Mouse (Mus musculus) CD4-positive, CD25-positive, alpha-beta regulatory T cell, adult 4 months (primary cell): ENCODE data around the gene Ppp6r1. TPM values are rescaled to one million over a fixed set of nuclear protein-coding genes. Genes with fewer than 3 reads are reported as not detected.

Source experiments
- ATAC-seq: one replicate; pipeline ENCODE4 v1.8.0; 2017
- polyA plus RNA-seq, 2 experiments: library from polyadenylated mRNA; unstranded; fragments of 100-300 nt; shearing (Covaris generic); gene quantifications; one replicate each; pipeline ENCODE4 v1.2.1; 2017

Ppp6r1 gene
- polyA plus RNA-seq, 2 experiments from 2014 or later = 6.7 to 9.1 TPM

DNA sequence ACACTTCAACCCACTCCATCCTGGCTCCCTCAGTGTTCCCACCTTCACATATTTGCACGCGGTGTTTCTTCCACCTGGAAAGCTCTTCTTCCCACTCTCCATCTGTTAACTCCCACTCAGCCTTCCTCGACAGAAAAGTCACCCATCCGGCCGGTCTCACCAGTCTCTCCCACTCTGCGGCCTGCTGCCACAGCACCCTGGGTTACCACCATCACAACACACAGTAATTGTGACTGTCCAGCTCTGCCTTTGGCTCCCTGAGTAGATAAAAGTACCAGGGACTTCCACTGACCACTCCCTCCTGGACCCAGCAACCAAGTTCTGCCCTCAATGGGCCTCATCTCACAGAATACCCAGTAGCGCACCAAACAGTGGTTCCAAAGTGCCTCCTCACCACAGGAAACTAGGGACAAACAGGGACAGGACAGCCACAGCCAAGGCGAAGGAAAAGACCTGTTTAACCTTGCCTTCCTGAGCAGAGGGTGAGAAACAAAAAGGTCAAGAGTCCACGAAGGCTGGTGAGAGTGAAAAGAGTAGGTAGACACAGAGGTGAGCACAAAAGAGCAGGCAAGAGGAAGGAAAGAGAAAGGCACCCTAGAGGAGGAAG lies 1.2 kb downstream of the Ppp6r1 start:
- ATAC-seq = no peak

DNA sequence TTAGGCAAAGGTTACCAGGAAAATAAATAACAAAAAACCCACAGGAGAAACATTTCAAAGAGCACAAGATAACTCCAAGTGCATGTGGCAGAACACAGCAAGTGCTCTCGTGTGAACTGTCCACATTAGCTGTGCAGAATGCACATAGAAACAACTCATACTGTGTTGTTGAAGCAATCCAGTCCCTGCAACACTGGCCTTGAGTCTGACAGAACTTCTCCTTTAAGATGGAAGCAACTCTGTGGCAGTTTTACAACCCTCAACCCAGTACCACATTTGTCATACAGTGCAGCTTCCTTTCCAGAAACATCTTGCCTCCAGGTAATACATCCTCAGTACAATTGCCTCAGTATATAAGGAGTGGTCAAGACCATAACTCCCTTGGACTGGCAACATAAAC lies 2.0 kb downstream of the Ppp6r1 start:
- no peak for ATAC-seq

DNA sequence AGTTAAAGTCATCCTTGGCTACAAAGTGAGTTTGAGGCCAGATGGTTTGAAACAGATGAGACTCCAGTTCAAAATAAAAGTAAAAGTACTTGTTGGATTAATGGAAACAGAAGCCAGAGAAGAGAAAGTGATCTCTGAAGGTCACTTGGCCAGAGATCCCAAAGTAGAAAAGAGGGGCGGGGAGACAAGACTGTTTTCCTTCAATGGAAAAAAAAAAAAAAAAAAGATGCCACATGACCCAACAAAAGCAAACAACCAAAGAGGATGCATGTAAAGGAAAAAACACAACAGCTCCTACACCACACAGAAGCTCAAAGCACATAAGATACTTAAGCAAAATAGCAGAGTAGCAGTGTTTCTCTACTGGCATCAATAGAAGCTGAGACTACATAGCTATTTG lies 2.9 kb downstream of the Ppp6r1 start:
- ATAC-seq = no peak

DNA sequence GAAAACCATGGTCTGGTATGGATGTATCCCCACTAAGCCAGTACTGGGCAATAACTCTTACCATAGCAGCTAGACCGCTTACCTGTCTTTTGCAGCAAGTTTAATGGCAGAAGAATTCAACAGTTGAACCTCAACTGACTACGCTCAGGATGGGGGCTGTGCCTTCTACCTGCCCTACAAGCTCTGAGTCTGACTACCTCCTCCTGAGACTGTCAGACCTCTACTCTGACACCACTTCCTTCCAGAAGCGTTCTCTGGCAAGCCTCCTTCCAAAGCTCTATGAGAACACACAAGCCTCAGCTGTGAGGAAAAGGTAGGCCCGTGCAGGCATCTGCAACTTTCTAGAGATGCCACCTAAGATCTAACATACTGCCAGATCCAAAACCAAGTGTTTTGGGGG lies 3.4 kb downstream of the Ppp6r1 start:
- ATAC-seq = peak; percentile 18

DNA sequence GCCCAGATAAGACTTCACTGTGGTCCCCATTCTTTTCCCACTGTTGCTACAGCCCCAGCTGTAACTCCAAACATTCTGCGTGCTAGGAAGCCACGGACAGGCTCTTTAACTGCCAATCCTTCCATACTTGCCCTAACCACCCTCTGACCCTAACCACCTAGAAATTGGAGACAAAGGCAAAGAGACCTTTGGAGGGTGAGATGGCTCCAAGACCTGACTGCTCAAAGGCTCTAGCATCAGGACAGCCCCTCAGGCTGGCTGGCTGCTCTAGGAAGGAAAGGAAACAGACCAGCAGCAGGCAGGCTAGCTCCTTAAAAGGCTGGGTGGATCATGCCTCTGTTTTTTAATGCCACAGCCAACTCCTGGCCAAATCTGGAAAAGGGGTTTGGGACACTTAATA lies 4.6 kb downstream of the Ppp6r1 start:
- no peak for ATAC-seq

DNA sequence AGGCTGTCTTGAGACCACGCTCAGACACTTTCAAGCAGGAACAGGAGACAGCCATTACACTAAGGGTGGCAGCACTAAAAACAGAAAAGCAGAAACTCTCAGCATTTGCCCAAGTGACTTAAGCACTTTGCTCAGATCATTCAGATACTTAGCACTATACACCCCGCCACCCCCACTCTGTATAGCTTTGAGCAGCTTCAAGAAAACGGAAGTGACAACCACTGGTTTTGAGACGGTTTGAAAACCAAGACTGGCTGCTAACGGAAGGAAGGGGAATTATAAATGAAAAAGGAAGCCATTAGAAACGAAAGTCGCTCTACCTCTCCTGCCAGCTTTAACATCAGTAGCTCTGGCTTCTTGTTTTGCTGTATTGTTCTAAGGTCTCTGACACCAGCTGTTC lies 5.0 kb downstream of the Ppp6r1 start:
- peak; percentile 74 for ATAC-seq

DNA sequence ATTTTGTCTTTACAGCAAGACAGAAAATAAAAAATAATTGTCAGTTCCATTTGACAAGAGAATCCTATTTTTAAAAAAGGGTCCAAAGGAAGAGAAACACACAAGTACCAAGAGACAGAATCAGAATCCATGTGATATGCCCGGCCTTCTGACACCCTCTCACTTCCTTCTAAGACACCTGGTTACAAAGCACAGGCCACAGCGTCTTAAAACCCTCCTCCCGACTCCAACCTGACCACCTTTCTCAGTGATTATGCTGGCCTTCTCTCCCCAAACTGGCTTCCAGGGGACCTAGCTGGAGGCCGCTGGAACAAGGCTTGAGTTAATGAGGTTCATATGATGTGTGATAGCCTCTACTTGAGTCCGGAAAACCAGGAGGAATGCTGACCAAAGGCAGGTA lies 5.5 kb downstream of the Ppp6r1 start:
- no peak for ATAC-seq

- ATAC-seq = no peak
Observed at GRCm38 (mm10) chr7:4652726-4653125, 6.1 kb downstream of the Ppp6r1 start.

DNA sequence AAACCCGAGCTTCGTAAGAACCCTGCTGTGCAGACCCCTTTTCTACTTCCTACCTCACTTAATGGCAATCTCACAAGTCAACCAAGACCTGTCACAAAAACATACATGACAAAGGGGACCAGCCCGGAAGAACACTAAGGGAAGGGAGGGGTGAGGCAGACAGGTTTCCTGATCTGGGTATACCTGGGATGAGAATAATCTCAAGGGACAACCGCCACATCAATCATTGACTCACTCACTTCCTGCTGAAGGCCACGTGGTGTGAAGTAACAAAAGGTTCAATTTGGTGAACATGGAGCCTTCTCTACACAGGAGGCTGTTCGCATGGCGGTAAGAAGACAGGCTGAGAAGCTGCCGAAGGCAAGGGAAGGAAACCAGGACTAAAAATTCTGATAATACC lies 7.2 kb downstream of the Ppp6r1 start:
- peak; percentile 65 for ATAC-seq

GRCm38 (mm10) chr7:4647992-4648391 lies 10.8 kb downstream of the Ppp6r1 start:
- no peak for ATAC-seq

DNA sequence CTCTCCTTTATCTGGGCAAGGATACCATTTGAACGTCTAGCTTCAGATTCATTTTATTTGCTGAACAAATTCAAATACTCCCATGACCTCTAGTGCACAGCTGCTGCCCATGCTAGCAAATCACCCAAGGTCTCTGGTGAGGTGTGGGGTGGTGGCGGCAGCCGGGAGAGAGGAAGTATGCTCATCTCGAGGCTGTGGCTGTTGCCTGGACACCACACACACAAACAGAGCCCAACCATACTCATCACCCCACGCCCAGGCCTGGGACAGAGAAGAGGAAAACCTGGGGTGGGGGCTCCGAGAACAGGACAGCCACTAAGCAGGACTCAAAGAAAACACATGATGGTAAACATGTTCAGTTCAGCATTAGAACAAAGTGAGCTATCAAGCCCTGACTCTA lies 11.5 kb downstream of the Ppp6r1 start:
- peak; percentile 51 for ATAC-seq

DNA sequence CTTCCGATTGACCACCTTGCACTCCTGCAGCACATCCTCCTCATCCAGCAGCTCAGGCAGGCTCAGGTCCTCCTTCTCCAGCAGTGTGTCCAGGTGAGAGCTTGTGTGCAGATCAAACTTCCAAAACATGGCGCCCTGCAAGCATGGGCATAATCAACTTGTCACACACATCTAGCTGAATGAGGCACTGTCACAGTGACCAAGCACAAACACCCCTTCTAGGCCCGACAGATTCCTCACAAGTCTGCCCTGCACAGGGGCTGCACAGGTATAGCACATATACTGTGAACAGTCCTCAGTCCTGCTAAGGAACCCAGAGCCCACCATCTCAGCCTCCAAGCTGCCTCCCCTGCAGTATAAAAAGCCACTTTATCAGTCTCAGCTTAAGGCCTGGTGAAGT lies 12.0 kb downstream of the Ppp6r1 start:
- ATAC-seq = no peak

DNA sequence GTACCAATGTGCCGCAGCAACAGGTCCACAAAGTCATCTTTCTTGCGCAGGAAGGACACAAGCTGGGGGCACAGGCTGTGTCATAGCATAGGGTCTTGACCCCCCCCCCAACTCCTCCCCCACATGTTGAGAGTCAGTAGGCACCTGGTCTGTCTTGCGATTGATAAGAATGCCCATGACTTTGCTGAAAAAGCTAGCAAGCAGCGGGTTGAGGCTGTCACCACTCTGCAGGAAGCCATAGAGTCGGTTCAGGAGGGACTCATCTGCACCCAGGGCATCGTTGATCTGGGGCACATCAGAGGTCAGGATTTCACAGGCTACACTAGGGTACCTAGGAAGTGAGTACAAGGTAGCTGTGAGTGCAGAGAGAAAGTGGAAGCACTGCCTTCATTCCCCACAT lies 15.6 kb downstream of the Ppp6r1 start:
- no peak for ATAC-seq

DNA sequence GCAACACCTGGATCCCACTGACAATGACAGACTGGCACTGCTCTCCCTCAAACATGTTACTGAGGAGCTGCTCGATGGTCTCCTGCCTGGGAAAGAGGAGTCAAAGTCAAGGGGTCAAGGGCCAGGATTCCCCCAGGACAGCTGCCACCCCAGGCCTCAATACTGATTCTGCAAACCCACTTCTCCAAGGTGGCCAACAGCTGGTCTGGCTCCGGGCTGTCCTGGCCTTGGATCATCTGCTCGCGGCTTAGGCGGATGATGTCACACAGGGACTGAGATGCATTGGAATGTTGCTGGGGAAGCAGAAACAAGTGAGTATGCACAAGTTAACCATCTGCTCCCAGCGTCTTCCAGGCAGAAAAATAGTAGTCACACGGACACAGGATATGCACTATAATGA lies 16.9 kb downstream of the Ppp6r1 start:
- no peak for ATAC-seq

- ATAC-seq = no peak
Observed at GRCm38 (mm10) chr7:4641155-4641554, 17.7 kb downstream of the Ppp6r1 start.

GRCm38 (mm10) chr7:4636179-4636578 lies 22.6 kb downstream of the Ppp6r1 start:
- peak; percentile 39 for ATAC-seq

- ATAC-seq = no peak
Observed at GRCm38 (mm10) chr7:4631031-4631430, 27.8 kb downstream of the Ppp6r1 start, which contains the start of gene Tmem86b. TSS of gene Tmem86b (minus strand) at chr7:4631422.

- ATAC-seq = no peak
Observed at GRCm38 (mm10) chr7:4630198-4630597, 28.6 kb downstream of the Ppp6r1 start.

DNA sequence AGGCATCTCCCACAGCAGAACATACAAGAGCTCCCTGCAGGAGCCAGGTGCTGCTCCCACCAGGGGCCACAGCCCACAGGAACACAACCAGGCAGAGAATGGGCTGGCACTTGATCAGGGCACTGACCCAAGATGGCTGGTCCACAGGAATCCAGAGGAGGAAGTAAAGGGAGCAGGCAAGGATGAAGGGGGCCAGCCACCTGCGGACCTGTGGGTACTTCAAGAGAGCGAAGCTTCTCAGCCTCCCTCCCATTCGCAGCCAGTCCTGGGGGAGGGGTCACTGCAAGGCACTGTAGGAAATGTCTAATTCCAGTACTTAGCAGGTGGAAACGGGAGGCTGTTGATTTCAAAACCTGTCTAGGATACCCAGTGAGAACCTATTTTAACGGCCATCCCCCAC lies 29.2 kb downstream of the Ppp6r1 start:
- ATAC-seq = no peak

DNA sequence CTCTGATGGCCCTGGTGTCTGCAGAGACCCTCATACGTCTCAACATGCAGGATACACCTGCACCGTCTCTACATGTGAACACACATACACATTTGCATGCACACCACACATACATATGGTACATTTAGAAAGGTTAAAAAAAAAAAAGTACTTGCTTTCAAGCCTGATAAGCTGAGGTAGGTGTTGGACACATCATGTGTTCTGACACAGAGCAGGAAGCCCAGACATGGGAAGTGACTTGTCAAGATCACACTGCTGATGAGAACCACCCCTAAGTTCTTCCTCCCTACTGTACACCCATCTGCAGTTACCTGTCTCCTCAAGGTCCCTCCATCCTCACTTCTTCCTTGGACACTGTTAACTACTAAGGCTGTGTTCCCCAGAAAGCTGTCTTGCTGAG lies 32.9 kb downstream of the Ppp6r1 start:
- ATAC-seq = no peak

DNA sequence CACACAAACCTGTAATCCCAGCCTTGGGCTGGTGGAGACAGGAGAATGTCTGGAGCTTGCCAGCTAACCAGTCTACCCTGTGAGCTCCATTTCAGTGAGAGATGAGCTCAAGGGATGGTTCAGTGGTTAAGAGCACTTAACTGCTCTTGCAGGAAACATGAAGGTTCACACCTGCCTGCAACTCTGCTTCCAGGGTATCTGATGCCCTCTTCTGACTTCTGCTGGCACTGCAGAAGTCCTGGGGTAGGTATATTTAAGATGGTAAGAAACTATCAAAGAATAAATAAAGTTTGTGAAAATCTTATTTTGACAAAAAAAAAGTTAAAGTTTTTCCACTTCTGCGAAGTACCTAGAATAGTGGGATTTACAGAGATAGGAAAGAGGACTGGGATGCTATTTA lies 34.5 kb downstream of the Ppp6r1 start:
- peak; percentile 44 for ATAC-seq

DNA sequence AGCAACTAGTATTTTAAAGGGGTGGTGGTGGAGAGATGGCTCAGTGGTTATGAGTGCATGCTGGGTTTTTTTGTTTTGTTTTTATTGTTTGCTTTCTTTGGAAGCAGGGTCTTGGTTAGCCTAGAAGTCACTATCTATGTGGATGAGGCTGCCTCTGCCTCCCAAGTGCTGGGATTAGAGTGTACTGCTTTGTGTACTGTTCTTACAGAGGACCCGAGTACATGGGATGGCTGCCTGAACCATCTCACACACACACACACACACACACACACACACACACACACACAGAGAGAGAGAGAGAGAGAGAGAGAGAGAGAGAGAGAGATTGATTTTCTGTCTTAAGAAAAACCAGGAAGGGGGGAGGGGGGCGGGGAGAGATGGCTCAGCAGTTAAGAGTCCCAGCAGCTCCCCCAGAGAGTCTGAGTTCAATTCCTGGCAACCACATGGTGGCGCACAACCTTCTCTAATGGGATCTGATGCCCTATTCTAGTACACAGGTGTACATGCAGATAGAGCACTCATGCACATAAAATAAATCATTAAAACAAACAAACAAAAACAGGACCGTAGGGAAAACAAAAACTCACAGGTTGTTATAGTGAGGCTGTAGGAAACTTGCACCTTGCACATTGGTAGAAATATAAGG lies 35.2 kb downstream of the Ppp6r1 start:
- ATAC-seq = peak; percentile 79

DNA sequence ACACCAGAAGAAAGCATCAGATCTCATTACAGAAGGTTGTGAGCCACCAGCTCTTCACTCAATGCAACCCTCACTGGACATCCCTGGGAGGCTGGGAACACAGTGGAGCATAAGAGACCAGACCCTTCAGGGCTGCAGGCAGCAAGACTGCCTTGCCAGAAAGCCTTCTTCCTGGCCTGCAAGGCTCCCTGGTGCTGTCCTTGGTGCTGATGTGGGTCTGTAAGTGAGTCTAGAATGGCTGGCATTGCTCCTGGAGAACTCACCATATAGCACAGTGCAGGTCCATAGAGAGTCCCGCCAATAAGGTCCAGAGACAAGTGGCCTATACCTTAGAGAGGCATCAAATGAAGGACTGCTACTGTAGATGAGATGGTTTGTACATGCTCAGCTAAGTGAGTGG lies 38.8 kb downstream of the Ppp6r1 start:
- ATAC-seq = no peak

DNA sequence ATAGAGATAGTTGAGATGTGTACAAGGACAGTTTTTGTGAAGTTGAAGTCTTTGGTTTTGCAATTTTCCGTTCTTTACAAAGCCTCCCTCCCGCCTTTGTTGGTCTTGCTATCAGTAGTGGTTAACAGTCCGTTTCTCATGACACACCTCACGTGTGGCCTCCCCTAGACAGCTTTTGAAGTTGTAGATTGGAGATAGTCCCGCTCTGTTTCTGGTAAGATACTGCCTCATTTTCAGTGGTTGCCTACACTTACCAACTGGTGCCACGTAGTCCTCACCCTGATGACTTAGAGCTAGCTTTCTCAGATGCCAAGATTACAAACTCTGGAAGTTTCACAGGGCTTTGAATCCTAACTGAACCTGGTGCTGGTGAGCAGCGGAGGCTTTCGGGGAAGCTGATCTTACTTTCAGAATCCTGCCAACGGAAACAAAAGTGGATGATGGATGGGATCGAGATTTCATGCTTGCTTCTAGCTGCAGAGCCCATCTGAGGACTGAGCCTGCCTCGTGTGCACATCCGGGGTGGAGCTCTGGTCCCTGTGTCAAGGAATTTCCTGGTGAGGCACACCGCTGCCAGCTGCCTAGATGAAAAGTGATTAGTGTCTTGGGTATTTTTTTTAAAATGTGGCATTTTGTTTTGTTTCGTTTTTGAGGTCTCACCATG lies 44.9 kb downstream of the Ppp6r1 start:
- peak; percentile 90 for ATAC-seq
